Mouse (Mus musculus) hindbrain, embryonic 15.5 days (tissue): ENCODE results near the gene Crebl2. TPM values are rescaled to one million over a fixed set of nuclear protein-coding genes. Genes with fewer than 3 reads are reported as not detected.
A peak's percentile ranks its signal among the peaks of the same experiment; 100 is the strongest.

ENCODE experiments used
- ATAC-seq: fragments of 200-750 bp; cut with Nextera tagmentation; 2 replicates; pipeline ENCODE4 v1.8.0; 2017; ENCODE audit warnings: low read depth, moderate number of reproducible peaks, moderate TSS enrichment; ENCODE audit not compliant: low FRiP score
- H3K27ac ChIP-seq: fragments of 300-500 bp; sonication (generic); replicated peaks from 2 replicates; pipeline ENCODE4 v1.5.1; 2015; ENCODE audit warnings: mild to moderate bottlenecking, inconsistent platforms
- H3K27me3 ChIP-seq: fragments of 300-500 bp; sonication (generic); 2 replicates; pipeline ENCODE4 v1.6.1; 2015; ENCODE audit warnings: control low read depth, inconsistent platforms
- H3K36me3 ChIP-seq: fragments of 300-500 bp; sonication (generic); 2 replicates; pipeline ENCODE4 v1.6.1; 2015; ENCODE audit warnings: control low read depth, inconsistent platforms
- H3K4me1 ChIP-seq: fragments of 300-500 bp; sonication (generic); replicated peaks from 2 replicates; pipeline ENCODE4 v1.6.1; 2015; ENCODE audit warnings: control low read depth, inconsistent platforms
- H3K4me2 ChIP-seq: fragments of 300-500 bp; sonication (generic); 2 replicates; pipeline ENCODE4 v1.6.1; 2015; ENCODE audit warnings: moderate library complexity, mild to moderate bottlenecking, inconsistent platforms
- H3K4me3 ChIP-seq: fragments of 300-500 bp; sonication (generic); 2 replicates; pipeline ENCODE4 v1.5.1; 2015; ENCODE audit warnings: mild to moderate bottlenecking, inconsistent platforms
- H3K9ac ChIP-seq: fragments of 300-500 bp; sonication (generic); 2 replicates; pipeline ENCODE4 v1.6.1; 2015; ENCODE audit warnings: inconsistent platforms
- H3K9me3 ChIP-seq: fragments of 300-500 bp; sonication (generic); 2 replicates; pipeline ENCODE4 v1.6.1; 2016; ENCODE audit warnings: control low read depth, inconsistent platforms
- WGBS: fragments of 180-500 bp; shearing (Covaris S2); methylation state at CpG from one replicate; pipeline ENCODE4 v1.1.7; 2015; 5-methylcytosine and 5-hydroxymethylcytosine counted together
- polyA plus RNA-seq: library from polyadenylated mRNA; unstranded; fragments of >200 nt; fragmentation: Nextera tagmentation; extraction: Ambion mirVana; gene quantifications from 2 replicates; pipeline ENCODE4 v1.2.1, GENCODE M21; 2015

The Crebl2 gene
- 3.4 and 4.2 TPM in 2 replicates for polyA plus RNA-seq

DNA sequence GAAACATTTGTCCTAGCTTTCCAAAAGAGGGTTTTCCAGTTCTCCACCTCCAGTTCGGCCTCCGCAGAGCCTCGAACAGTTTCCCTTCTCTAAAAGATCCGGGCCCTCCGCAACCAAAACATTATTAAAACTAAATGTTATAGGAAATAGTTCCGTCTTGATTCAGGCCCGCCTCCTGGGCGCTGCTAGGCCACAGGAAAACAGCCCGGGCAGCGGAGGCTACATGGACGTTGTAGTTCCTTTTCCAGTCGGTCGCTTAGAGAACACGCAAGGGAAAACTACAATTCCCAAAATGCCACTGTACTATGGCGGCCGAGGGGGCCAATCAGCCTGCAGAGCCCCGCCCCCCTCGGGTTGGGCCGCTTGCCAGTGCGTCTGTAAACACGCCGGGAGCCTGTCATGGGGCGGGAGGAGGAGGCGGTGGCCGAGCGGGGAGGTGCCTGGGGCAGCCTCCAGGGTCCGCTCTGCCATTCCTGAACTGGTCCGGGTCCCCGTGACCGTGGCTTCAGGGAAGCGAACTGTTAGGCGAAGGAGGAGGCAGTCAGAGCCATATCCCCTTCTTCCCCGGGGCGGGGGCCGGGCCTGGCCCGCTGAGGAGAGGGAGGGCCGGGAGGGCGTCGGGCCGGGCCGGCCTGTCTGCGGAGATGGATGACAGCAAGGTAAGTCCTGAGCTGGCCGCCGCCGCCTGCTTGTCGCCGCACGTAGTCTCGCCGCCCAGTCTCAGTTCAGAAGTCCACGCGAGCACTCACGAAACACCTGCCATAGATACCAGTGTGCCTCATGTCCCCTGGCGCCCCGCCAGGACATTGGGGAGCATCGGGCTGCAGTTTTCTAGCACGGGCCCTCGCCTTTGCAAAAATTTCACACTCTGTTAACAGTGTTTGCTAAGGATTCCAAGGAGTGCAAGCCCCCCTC lies at the start of gene Crebl2:
TSS of gene Crebl2 (plus strand) at position 369 of the 915 bp plus-strand sequence.
- Histone ChIP-seq H3K36me3 (no peaks in the 10 kb centered on the region), H3K9me3 (no peaks in the 10 kb centered on the region), H3K4me2 (peak within 1 kb of the TSS; percentile 82), H3K4me3 (peak within 1 kb of the TSS; percentile 55), H3K27me3 (no peaks in the 10 kb centered on the region), H3K27ac (peak within 1 kb of the TSS; percentile 86), H3K9ac (peak within 1 kb of the TSS; percentile 55), H3K4me1 (peaks cover 21% of the 10 kb centered on the region)
- under 1% methylated on average over 55 of the region's 58 CpGs for WGBS
- peak; percentile 97 for ATAC-seq

DNA sequence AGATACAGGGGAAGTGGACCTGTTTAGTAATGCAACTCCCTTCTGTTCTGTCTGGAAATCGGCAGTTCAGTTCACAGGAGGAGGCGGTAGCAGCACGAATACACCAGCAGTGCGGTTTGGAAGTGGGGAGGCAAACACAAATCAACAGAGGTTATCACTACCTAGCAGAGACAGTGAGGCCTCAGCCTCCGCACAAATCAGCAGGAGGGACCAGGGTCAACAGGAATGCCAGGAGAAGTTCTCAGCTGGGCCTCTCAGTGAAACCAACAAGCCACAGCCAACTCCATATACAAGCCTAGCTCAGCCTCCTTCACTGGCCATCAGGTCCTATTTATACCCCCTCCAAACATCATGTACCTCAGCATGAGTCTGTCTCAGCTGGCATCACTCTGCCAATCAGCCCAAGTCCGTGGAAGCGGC lies 48.5 kb upstream of the Crebl2 start:
- H3K9me3 ChIP-seq, result no peaks in the 10 kb centered on the region
- H3K4me2 ChIP-seq, result no peak overlapping the region
- 86% methylated on average over 7 of the region's 7 CpGs for WGBS
- H3K4me1 ChIP-seq, result no peaks in the 10 kb centered on the region
- no peak overlapping the region for H3K9ac ChIP-seq
- H3K27me3 ChIP-seq, result no peaks in the 10 kb centered on the region
- no peaks in the 10 kb centered on the region for H3K36me3 ChIP-seq
- no peak overlapping the region for H3K4me3 ChIP-seq
- no peak for ATAC-seq
- no peak overlapping the region for H3K27ac ChIP-seq

DNA sequence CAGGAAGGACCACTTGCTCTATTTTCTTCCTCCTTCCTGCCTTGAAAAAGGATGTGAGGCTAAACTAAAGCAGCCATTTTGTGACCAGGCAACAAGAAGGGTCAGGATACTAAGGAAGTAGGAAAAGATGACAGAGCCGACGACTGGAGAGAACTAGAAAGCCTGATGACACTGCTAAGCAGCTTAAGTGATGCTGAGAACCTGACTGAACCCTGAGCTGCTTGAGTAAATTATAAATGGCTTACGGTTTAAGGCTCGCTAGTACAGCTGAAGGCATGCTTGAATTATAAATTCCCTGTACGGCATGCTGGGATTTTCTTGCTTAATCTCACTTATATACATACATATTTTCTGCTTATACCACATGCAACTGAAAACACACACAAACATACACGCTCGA lies 47.1 kb upstream of the Crebl2 start:
- Histone ChIP-seq H3K36me3 (no peaks in the 10 kb centered on the region), H3K4me2 (no peak overlapping the region), H3K9me3 (no peaks in the 10 kb centered on the region), H3K4me1 (no peaks in the 10 kb centered on the region), H3K27ac (no peak overlapping the region), H3K4me3 (no peak overlapping the region), H3K9ac (no peak overlapping the region), H3K27me3 (no peaks in the 10 kb centered on the region)
- 86% methylated on average over 7 of the region's 7 CpGs for WGBS
- no peak for ATAC-seq

DNA sequence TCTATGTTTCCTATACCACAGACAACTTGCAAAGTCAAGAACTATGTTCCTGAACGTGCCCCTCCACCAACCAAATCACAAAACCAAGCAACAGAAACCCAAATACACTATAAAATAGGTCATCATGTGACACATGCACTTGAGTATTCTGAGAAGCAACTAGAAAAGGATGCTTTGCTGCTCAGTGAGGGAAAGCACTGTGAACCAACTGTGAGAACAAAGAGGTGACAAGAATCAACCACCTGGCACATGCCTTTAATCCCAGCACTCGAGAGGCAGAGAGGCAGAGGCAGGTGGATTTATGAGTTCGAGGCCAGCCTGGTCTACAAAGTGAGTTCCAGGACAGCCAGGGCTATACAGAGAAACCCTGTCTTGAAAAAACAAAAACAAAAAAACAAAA lies 43.5 kb upstream of the Crebl2 start:
- Histone ChIP-seq H3K9me3 (no peaks in the 10 kb centered on the region), H3K4me2 (no peak overlapping the region), H3K36me3 (no peaks in the 10 kb centered on the region), H3K27ac (no peak overlapping the region), H3K4me1 (peaks cover 6% of the 10 kb centered on the region; the same call in 1 of the 2 replicates), H3K4me3 (no peak overlapping the region), H3K27me3 (no peaks in the 10 kb centered on the region), H3K9ac (no peak overlapping the region)
- ATAC-seq, result no peak
- WGBS, result 78% methylated on average over 3 of the region's 3 CpGs

DNA sequence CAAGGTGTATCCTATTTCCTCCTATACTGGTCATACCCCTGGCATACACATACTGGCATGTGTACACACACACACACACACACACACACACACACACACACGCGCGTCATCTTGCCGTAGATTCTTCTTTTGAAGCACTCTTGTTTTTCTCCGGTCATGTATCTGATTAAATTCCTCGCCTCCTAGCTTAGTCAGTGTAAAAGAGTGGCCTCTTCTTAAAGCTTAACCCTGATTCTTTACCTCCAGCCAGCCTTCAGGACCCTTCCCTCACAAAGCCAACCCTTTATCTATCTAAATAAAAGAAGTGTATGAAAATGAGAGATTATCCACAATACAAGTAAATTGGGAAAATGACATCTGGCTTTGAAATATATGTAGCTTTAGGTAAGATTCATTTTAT lies 40.9 kb upstream of the Crebl2 start:
- Histone ChIP-seq H3K27ac (no peak overlapping the region), H3K9ac (no peak overlapping the region), H3K27me3 (0 out of 2 replicates have a peak, but pooled peaks cover 4% of the 10 kb centered on the region), H3K36me3 (no peaks in the 10 kb centered on the region), H3K4me3 (no peak overlapping the region), H3K4me1 (peaks cover 20% of the 10 kb centered on the region), H3K4me2 (no peak overlapping the region), H3K9me3 (no peaks in the 10 kb centered on the region)
- 76% methylated on average over 6 of the region's 6 CpGs for WGBS
- no peak for ATAC-seq

DNA sequence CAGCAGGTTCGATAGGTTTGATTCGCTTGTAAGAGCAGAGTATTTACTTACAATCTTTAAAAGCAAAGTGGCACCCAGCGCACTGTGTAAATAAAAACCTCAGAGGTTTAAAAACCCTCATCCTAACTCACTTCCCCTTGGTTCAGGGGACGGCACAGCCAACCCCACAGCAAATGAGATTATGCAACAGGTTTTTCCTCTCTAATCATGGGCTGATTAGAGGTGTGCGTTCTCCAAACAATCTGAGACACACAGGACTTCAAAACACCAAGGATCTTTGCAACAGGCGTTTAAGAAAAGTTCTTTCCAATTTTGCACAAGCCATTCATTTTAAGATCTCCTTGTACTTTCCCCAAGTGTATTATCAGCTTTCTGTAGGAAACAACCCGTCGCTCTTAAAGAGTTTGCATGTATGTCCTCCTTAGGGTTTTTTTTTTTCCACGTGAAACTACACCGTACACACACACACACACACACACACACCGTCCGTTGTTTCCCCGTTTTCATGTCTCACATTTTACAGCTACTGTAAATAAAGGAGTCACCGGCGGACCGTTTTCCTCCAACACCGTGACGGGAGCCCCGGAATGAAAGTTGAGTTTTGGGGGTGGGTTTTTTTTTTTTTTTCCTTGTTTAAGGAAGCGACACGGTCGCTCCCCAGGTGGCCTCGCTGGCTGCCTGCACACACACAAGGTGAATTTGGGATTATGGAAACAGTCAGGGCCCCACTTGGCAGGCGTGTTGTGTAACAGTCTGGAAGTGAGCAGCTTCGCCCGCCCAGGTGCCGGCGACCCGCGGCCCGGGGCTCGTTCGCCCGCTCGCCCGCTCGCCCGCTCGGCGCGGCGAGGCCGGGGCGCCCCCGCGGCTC lies 38.5 kb upstream of the Crebl2 start:
- ATAC-seq, result peak; percentile 36
- Histone ChIP-seq H3K27ac (peak overlapping the region; percentile 85), H3K9me3 (no peaks in the 10 kb centered on the region), H3K9ac (peak overlapping the region; percentile 72), H3K4me3 (peak overlapping the region; percentile 75), H3K27me3 (0 out of 2 replicates have a peak, but pooled peaks cover 4% of the 10 kb centered on the region), H3K36me3 (no peaks in the 10 kb centered on the region), H3K4me2 (peak overlapping the region; percentile 86), H3K4me1 (peaks cover 21% of the 10 kb centered on the region)
- 1% methylated on average over 44 of the region's 46 CpGs for WGBS

DNA sequence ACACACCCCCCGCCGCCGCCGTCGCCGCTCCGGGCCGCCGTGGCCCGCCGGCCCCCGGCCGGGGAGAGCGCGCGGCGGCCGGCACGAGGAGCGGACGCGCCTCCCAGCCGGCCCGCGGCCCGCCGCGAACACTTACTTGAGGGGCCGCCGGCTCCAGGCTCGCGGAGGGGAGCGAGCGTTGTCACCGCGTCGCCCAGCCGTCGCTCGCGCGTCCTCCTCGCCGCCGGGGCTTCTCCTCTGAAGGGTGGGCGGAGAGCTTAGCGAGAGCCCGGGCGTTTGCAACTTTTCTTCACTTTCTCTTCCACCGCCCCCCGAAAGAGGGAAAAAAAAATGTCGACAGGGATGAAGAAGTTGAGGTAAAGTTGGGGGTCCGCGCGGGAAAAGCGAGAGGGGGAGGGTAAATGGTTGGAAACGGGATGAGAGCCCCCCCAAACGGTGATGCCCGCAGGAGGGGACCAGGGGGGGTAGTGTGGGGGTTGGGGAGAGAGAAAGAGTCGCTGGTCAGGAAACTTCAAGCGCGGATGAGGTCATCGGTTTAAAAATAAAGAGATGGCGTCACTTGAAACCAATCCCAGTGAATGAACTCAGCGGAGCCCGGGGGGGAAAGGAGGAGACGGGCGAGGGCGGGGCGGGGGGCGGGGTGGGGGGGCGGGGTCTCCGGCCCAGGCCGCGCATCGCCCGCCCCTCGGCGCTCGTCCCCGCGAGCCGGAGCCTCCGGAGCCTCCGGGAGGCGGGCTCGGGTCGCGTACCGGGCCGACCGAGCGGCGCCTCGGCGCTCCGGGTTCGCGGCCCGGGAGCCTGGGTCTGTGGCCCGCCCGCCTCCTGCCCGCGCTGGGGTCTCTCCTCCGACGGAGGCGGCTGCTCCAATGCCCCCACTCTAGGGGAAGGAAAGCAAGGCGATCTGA lies 37.6 kb upstream of the Crebl2 start, which contains the start of gene Dusp16:
TSS of gene Dusp16 (minus strand) at position 485 of the 905 bp plus-strand sequence.
- Histone ChIP-seq H3K27ac (peak within 1 kb of the TSS; percentile 85), H3K36me3 (no peaks in the 10 kb centered on the region), H3K4me1 (peaks cover 21% of the 10 kb centered on the region), H3K4me2 (peak within 1 kb of the TSS; percentile 86), H3K9me3 (no peaks in the 10 kb centered on the region), H3K4me3 (peak within 1 kb of the TSS; percentile 75), H3K27me3 (0 out of 2 replicates have a peak, but pooled peaks cover 4% of the 10 kb centered on the region), H3K9ac (peak within 1 kb of the TSS; percentile 72)
- WGBS, result under 1% methylated on average over 88 of the region's 108 CpGs
- peak; percentile 90 for ATAC-seq

DNA sequence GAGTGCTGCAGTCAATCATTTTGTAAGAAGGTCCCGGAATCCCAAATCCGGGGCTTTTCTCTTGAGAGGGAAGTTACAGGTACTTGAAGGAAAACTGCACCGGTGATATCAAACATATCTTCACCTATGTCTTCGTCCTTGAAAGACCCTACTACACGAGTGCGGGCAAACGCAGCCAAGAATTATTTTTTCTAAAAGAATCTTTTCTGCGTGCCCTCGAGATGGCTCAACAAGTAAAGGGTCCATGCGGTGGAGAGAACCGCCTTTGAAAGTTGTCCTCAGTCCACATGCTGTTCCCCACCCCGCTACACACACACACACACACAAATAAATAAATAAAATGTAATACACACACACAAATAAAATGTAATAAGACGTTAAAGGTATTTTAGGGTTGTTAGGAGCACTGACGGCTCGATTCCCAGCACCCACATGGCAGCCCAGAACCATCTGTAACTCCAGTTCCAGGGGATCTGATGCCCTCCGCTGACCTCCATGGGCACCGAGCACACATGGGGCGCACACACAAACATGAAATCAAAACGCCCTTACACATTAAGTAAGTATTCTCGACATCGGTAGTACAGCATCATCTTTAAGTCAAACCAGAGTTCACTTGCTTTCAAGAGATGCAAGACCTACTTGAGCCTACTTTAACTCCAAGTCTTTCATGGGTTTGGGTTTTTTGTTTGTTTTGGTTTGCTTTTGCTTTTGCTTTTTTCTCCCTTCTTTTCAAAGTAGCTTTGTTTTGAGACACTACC lies 36.7 kb upstream of the Crebl2 start:
- Histone ChIP-seq H3K36me3 (no peaks in the 10 kb centered on the region), H3K9ac (peak overlapping the region; percentile 67), H3K27ac (no peak overlapping the region), H3K27me3 (0 out of 2 replicates have a peak, but pooled peaks cover 4% of the 10 kb centered on the region), H3K4me3 (peak overlapping the region; percentile 75), H3K4me2 (peak overlapping the region; percentile 86), H3K4me1 (peaks cover 21% of the 10 kb centered on the region), H3K9me3 (no peaks in the 10 kb centered on the region)
- WGBS, result 39% methylated on average over 21 of the region's 21 CpGs
- ATAC-seq, result peak; percentile 10; the same call in 1 of the 2 replicates

DNA sequence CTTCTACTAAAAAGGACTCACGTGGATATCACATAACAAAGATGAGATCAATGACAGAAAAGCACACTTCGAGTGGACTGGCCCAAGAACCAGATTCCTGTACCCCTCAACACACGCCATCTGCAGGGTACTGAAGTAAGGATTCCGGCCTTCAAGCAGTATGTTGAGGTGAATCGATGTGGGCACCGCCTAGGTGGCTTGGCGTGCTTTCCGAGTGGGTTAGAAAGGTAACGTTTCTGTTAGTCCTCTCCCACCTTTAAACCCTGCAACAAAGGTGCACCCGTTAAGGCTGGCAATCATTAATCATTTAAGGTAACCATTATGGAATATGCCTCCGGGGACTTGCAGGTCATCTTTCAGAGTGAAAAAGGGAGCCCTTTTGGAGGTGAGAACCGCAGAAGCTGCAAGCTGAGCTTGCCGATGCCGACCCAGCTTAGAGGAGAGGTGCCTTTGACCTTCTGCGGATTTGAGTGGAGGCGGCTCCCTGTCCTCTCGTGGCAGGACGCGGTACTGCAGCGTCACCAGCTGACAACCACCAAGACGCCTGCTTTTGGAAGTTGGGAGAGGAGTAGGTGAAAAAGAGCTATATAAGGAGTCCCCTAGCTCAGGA lies 35.9 kb upstream of the Crebl2 start:
- H3K9me3 ChIP-seq, result no peaks in the 10 kb centered on the region
- H3K27ac ChIP-seq, result no peak overlapping the region
- WGBS, result 16% methylated on average over 21 of the region's 21 CpGs
- peak overlapping the region; percentile 46 for H3K4me2 ChIP-seq
- H3K36me3 ChIP-seq, result no peaks in the 10 kb centered on the region
- ATAC-seq, result no peak
- peak overlapping the region; percentile 19; the same call in 1 of the 2 replicates for H3K4me3 ChIP-seq
- H3K4me1 ChIP-seq, result peaks cover 21% of the 10 kb centered on the region
- 0 out of 2 replicates have a peak, but pooled peaks cover 4% of the 10 kb centered on the region for H3K27me3 ChIP-seq
- H3K9ac ChIP-seq, result no peak overlapping the region

DNA sequence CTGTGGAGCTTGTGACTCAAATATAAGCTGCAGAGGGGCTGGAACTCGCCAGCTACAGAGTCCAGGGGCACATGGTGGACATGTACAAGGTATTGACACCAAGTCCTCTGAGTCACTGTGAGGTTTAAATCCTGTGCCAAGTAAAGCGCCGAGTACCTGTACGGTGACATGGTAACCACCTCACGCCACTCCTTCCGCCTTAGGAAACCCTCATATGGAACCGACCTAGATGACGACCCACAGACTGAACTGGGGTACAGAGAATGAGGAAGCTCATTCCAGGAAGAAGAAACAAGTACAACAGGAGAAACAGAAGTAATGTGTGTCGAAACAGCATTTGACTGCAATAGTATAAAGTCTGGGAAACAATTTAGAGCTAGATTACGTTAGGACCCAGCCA lies 33.7 kb upstream of the Crebl2 start:
- Histone ChIP-seq H3K4me3 (no peak overlapping the region), H3K27me3 (0 out of 2 replicates have a peak, but pooled peaks cover 4% of the 10 kb centered on the region), H3K4me2 (no peak overlapping the region), H3K9me3 (no peaks in the 10 kb centered on the region), H3K9ac (no peak overlapping the region), H3K4me1 (peaks cover 15% of the 10 kb centered on the region), H3K27ac (no peak overlapping the region), H3K36me3 (no peaks in the 10 kb centered on the region)
- no peak for ATAC-seq
- WGBS, result 91% methylated on average over 10 of the region's 10 CpGs
